Comparison of ENCODE assay signal across 24 mouse cellular contexts in genomic region chr9:70682202-70682601, GRCm38 (mm10). TPM values are rescaled to one million over a fixed set of nuclear protein-coding genes. Genes with fewer than 3 reads are reported as not detected.
DNase-seq lines count a peak whose midpoint lies in the region; ATAC-seq lines count a peak whose summit lies in the region.
"Had no signal": no experiment of that assay in that cellular context is flagged by ENCODE, and none has a peak within 500 bp of the region (broad histone marks: within the 10 kb centered on the region; RNA-seq: fewer than 3 reads in every experiment).

No protein-coding gene starts in this region.

- no peak overlapping the region for H3K4me3 ChIP-seq in heart, embryonic 15.5 days
- no peak overlapping the region for H3K4me3 ChIP-seq in neural tube, embryonic 13.5 days
- H3K4me3 ChIP-seq in neural tube, embryonic 15.5 days (replicated peaks) = no peak overlapping the region
- peak overlapping the region; percentile 90 for H3K4me3 ChIP-seq in liver, embryonic 13.5 days (replicated peaks)
- no peak overlapping the region for H3K4me3 ChIP-seq in embryonic facial prominence, embryonic 10.5 days
- H3K4me3 ChIP-seq: embryonic facial prominence, embryonic 12.5 days; forebrain, embryonic 13.5 days; gastrocnemius, adult 2 months; limb, embryonic 15.5 days; midbrain, embryonic 15.5 days; neural tube, embryonic 12.5 days had no signal

- no peaks in the 10 kb centered on the region for H3K27me3 ChIP-seq in heart, embryonic 15.5 days
- H3K27me3 ChIP-seq in neural tube, embryonic 13.5 days = no peaks in the 10 kb centered on the region
- no peaks in the 10 kb centered on the region for H3K27me3 ChIP-seq in neural tube, embryonic 15.5 days (replicated peaks)
- no peaks in the 10 kb centered on the region for H3K27me3 ChIP-seq in liver, embryonic 13.5 days
- H3K27me3 ChIP-seq in embryonic facial prominence, embryonic 10.5 days (replicated peaks; ENCODE audit: low read depth, poor library complexity, severe bottlenecking) = no peaks in the 10 kb centered on the region
- H3K27me3 ChIP-seq: embryonic facial prominence, embryonic 12.5 days; forebrain, embryonic 13.5 days; hindbrain, embryonic 15.5 days; limb, embryonic 15.5 days; midbrain, embryonic 15.5 days; neural tube, embryonic 12.5 days had no signal

- no peak for DNase-seq in heart, postnatal 14 days
- no peak for DNase-seq in liver, embryonic 13.5 days
- DNase-seq in urinary bladder, adult 2 months (ENCODE audit: low spot score) = no peak
- no peak for DNase-seq in embryonic facial prominence, embryonic 10.5 days (ENCODE audit: low spot score)
- DNase-seq: adrenal gland, postnatal 36 days; cerebellum, adult 11 months; gastrocnemius, adult 2 months; heart, postnatal 36 days; kidney, adult 9 months; kidney, postnatal 14 days; left cerebral cortex, postnatal 4 days; right cerebral cortex, adult 18-20 months; right cerebral cortex, postnatal 4 days; thymus, postnatal 36 days had no signal

- intact Hi-C loops in heart, postnatal 14 days (cut with DNase I) = loop anchor here (5.0 kb wide), 1 partner anchor 80 kb away; no protein-coding TSS in a partner anchor

- no peaks in the 10 kb centered on the region for H3K36me3 ChIP-seq in heart, embryonic 15.5 days
- no peaks in the 10 kb centered on the region for H3K36me3 ChIP-seq in neural tube, embryonic 13.5 days
- H3K36me3 ChIP-seq in neural tube, embryonic 15.5 days = no peaks in the 10 kb centered on the region
- H3K36me3 ChIP-seq in liver, embryonic 13.5 days = no peaks in the 10 kb centered on the region; the same call in 1 of the 2 replicates
- no peaks in the 10 kb centered on the region for H3K36me3 ChIP-seq in embryonic facial prominence, embryonic 10.5 days (replicated peaks)
- H3K36me3 ChIP-seq: embryonic facial prominence, embryonic 12.5 days; heart, embryonic 10.5 days; hindbrain, embryonic 15.5 days; limb, embryonic 15.5 days; midbrain, embryonic 15.5 days; neural tube, embryonic 12.5 days had no signal

- H3K27ac ChIP-seq in heart, embryonic 15.5 days = no peak overlapping the region
- no peak overlapping the region for H3K27ac ChIP-seq in neural tube, embryonic 13.5 days (replicated peaks)
- H3K27ac ChIP-seq in neural tube, embryonic 15.5 days (replicated peaks) = no peak overlapping the region
- H3K27ac ChIP-seq in liver, embryonic 13.5 days = peak overlapping the region; percentile 99
- H3K27ac ChIP-seq in embryonic facial prominence, embryonic 10.5 days (replicated peaks) = no peak overlapping the region
- H3K27ac ChIP-seq: embryonic facial prominence, embryonic 12.5 days; forebrain, embryonic 13.5 days; gastrocnemius, adult 2 months; heart, embryonic 10.5 days; hindbrain, embryonic 15.5 days; limb, embryonic 15.5 days; midbrain, embryonic 15.5 days; neural tube, embryonic 12.5 days had no signal

- no peak for ATAC-seq in heart, embryonic 15.5 days (replicated peaks; ENCODE audit: insufficient number of reproducible peaks, insufficient read depth, low FRiP score, low read depth)
- ATAC-seq in neural tube, embryonic 13.5 days (ENCODE audit: low read depth) = no peak
- no peak for ATAC-seq in neural tube, embryonic 15.5 days (ENCODE audit: low FRiP score)
- no peak for ATAC-seq in liver, embryonic 13.5 days (ENCODE audit: low read depth)
- ATAC-seq: forebrain, embryonic 13.5 days; midbrain, embryonic 15.5 days had no signal

- H3K4me1 ChIP-seq in heart, embryonic 15.5 days (replicated peaks) = peaks cover 37% of the 10 kb centered on the region
- H3K4me1 ChIP-seq in neural tube, embryonic 13.5 days (replicated peaks) = peaks cover 35% of the 10 kb centered on the region
- peaks cover 22% of the 10 kb centered on the region for H3K4me1 ChIP-seq in neural tube, embryonic 15.5 days
- H3K4me1 ChIP-seq in liver, embryonic 13.5 days (replicated peaks) = peaks cover 63% of the 10 kb centered on the region
- H3K4me1 ChIP-seq in embryonic facial prominence, embryonic 10.5 days = peaks cover 23% of the 10 kb centered on the region

- peak overlapping the region; percentile 13; the same call in 1 of the 2 replicates for H3K4me2 ChIP-seq in heart, embryonic 15.5 days
- H3K4me2 ChIP-seq in neural tube, embryonic 13.5 days = peak overlapping the region; percentile 89
- H3K4me2 ChIP-seq in neural tube, embryonic 15.5 days = no peak overlapping the region
- H3K4me2 ChIP-seq in liver, embryonic 13.5 days = peak overlapping the region; percentile 75
- H3K4me2 ChIP-seq: embryonic facial prominence, embryonic 12.5 days; limb, embryonic 15.5 days had no signal

- WGBS in heart, embryonic 15.5 days = 41% methylated on average over 1 of the region's 1 CpGs
- WGBS in neural tube, embryonic 13.5 days = 86% methylated on average over 1 of the region's 1 CpGs
- WGBS in neural tube, embryonic 15.5 days = 83% methylated on average over 1 of the region's 1 CpGs
- WGBS in liver, embryonic 13.5 days (ENCODE audit: insufficient replicate concordance) = 8% methylated on average over 1 of the region's 1 CpGs
- 83% methylated on average over 1 of the region's 1 CpGs for WGBS in embryonic facial prominence, embryonic 10.5 days

- H3K9ac ChIP-seq in heart, embryonic 15.5 days = no peak overlapping the region
- no peak overlapping the region for H3K9ac ChIP-seq in neural tube, embryonic 13.5 days
- H3K9ac ChIP-seq in neural tube, embryonic 15.5 days (replicated peaks) = no peak overlapping the region
- peak overlapping the region; percentile 99 for H3K9ac ChIP-seq in liver, embryonic 13.5 days
- H3K9ac ChIP-seq: embryonic facial prominence, embryonic 12.5 days; forebrain, embryonic 13.5 days; hindbrain, embryonic 15.5 days; limb, embryonic 15.5 days; midbrain, embryonic 15.5 days; neural tube, embryonic 12.5 days had no signal

- H3K9me3 ChIP-seq in heart, embryonic 15.5 days (replicated peaks) = no peaks in the 10 kb centered on the region
- no peaks in the 10 kb centered on the region for H3K9me3 ChIP-seq in neural tube, embryonic 13.5 days
- no peaks in the 10 kb centered on the region for H3K9me3 ChIP-seq in neural tube, embryonic 15.5 days (replicated peaks)
- no peaks in the 10 kb centered on the region for H3K9me3 ChIP-seq in liver, embryonic 13.5 days (replicated peaks)
- no peaks in the 10 kb centered on the region for H3K9me3 ChIP-seq in embryonic facial prominence, embryonic 10.5 days
- H3K9me3 ChIP-seq: embryonic facial prominence, embryonic 12.5 days; forebrain, embryonic 13.5 days; heart, embryonic 10.5 days; hindbrain, embryonic 15.5 days; limb, embryonic 15.5 days; midbrain, embryonic 15.5 days; neural tube, embryonic 12.5 days had no signal

RNA-seq across cellular contexts. Expression of gene Adam10, which starts 3.4 kb away (rescaled TPM):
- 61.3 and 62.8 TPM in 2 replicates for polyA plus RNA-seq in heart, embryonic 15.5 days (2015; fragmentation: Nextera tagmentation; extraction: Ambion mirVana)
- total RNA-seq in heart, postnatal 14 days (2021) = 10 to 100 TPM; 56.1 to 56.4 TPM
- polyA plus RNA-seq in neural tube, embryonic 13.5 days (2015; fragmentation: Nextera tagmentation; extraction: Ambion mirVana) = 93.6 and 99.7 TPM in 2 replicates
- polyA plus RNA-seq in neural tube, embryonic 15.5 days (2015; fragmentation: Nextera tagmentation; extraction: Ambion mirVana) = 53.1 and 59.5 TPM in 2 replicates
- 73.6 and 91.4 TPM in 2 replicates for polyA plus RNA-seq in liver, embryonic 13.5 days (2015; fragmentation: Nextera tagmentation; extraction: Ambion mirVana)
- 57.7 and 63.5 TPM in 2 replicates for polyA plus RNA-seq in urinary bladder, adult 2 months (2012; rRNA removed)
- 62.3 TPM in 2 replicates for polyA plus RNA-seq in embryonic facial prominence, embryonic 10.5 days (2016; fragmentation: Nextera tagmentation; extraction: Ambion mirVana)

RNA-seq across cellular contexts. Expression of gene Mindy2, which starts 25.2 kb away (rescaled TPM):
- polyA plus RNA-seq in heart, embryonic 15.5 days (2015; fragmentation: Nextera tagmentation; extraction: Ambion mirVana) = 10.9 and 13.1 TPM in 2 replicates
- 10 to 100 TPM; 34.7 to 35.0 TPM for total RNA-seq in heart, postnatal 14 days (2021)
- 25.6 and 29.4 TPM in 2 replicates for polyA plus RNA-seq in neural tube, embryonic 13.5 days (2015; fragmentation: Nextera tagmentation; extraction: Ambion mirVana)
- polyA plus RNA-seq in neural tube, embryonic 15.5 days (2015; fragmentation: Nextera tagmentation; extraction: Ambion mirVana) = 19.3 and 22.3 TPM in 2 replicates
- polyA plus RNA-seq in liver, embryonic 13.5 days (2015; fragmentation: Nextera tagmentation; extraction: Ambion mirVana) = 12.7 and 15.4 TPM in 2 replicates
- polyA plus RNA-seq in urinary bladder, adult 2 months (2012; rRNA removed) = 16.0 and 16.5 TPM in 2 replicates
- 3.3 and 4.0 TPM in 2 replicates for polyA plus RNA-seq in embryonic facial prominence, embryonic 10.5 days (2016; fragmentation: Nextera tagmentation; extraction: Ambion mirVana)

RNA-seq across cellular contexts. Expression of gene Gm10642, which starts 26.2 kb away (rescaled TPM):
- 0.36 and 0.45 TPM in 2 replicates for polyA plus RNA-seq in heart, embryonic 15.5 days (2015; fragmentation: Nextera tagmentation; extraction: Ambion mirVana)
- under 1 TPM; 0.45 to 0.56 TPM for total RNA-seq in heart, postnatal 14 days (2021)
- 0.30 and 0.91 TPM in 2 replicates for polyA plus RNA-seq in neural tube, embryonic 13.5 days (2015; fragmentation: Nextera tagmentation; extraction: Ambion mirVana)
- polyA plus RNA-seq in neural tube, embryonic 15.5 days (2015; fragmentation: Nextera tagmentation; extraction: Ambion mirVana) = 0.42 and 0.74 TPM in 2 replicates
- 0.71 and 1.0 TPM in 2 replicates for polyA plus RNA-seq in liver, embryonic 13.5 days (2015; fragmentation: Nextera tagmentation; extraction: Ambion mirVana)
- polyA plus RNA-seq in urinary bladder, adult 2 months (2012; rRNA removed) = 1.5 and 1.7 TPM in 2 replicates
- polyA plus RNA-seq in embryonic facial prominence, embryonic 10.5 days (2016; fragmentation: Nextera tagmentation; extraction: Ambion mirVana) = 0.13 and 0.17 TPM in 2 replicates
